Mouse (Mus musculus): Measurements from ENCODE around the gene Cryaa. TPM values are rescaled to one million over a fixed set of nuclear protein-coding genes. Genes with fewer than 3 reads are reported as not detected.
"Not testable (repeated sequence)": the region's sequence is repeated elsewhere in the genome, so short reads cannot be mapped to it uniquely, and the experiment has no call there.

Cryaa gene
- polyA plus RNA-seq, 1 experiment, result not detected

DNA sequence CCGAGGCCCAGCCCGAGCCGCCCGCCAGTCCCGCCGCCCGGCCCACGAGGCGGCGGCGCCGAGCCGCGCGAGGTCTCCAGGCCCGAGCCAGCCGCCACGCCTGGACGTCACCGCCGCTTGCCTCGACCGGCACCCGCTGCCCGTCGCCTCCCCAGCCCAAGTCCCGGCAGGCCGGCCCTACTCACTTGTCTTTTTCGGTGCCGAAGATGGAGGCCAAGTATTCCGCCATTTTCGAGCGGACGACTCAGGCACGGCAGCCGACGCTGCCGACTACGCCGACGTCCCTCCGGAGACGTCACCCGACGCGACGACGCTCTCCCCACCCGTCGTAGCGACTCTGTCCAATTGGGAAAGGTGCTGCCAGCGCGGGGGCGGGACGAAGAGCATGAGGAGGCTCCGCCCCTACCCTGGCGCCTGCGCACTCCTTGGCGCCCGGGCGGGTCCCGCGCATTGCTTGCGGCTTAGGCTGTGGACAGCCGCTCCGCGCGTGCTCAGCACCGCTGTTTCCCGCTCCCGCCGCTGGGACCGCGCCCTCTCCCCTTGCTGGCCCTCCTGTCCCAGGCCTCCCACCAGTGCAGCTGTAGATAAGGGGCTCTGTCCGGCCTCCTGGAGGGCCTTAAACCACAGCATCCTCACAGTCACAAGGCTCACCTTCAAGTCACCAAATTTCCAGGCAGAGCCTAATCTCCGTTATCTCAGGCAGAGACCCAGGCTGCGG is 19.0 kb upstream of the Cryaa start, which contains the start of gene U2af1:
Gene U2af1, minus strand, starts transcription at position 425 of the 718 bp plus-strand sequence.
- DNase-seq (ENCODE audit: low read depth), result peak; percentile 63

DNA sequence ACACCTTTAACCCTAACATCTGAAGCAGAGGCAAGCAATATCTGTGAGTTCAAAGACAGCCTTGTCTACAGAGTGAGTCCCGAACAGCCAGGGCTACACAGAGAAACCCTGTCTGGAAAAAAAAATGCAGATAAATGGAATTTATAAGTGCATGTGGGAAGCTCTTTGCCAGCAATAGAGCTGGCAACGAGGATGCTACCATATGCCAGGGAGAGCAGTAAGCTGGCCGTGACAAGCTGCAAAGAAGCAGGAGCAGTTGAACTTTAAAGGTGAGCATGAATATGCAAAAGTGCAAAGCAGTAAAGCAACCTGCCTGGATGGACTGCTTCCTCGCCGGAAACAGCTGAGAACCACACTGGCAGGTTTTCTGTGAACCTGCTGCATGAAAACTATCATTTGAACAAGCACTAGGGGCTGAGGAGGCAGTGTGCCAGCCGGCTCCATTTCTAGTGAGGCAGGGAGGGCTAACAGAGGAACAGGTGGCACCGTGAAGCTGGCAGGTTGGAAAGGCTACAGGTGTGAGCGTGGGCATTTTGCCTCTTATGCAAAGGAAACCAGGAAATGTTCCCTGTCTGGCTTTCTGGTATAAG is 16.9 kb upstream of the Cryaa start:
- DNase-seq (ENCODE audit: low read depth), result no peak

DNA sequence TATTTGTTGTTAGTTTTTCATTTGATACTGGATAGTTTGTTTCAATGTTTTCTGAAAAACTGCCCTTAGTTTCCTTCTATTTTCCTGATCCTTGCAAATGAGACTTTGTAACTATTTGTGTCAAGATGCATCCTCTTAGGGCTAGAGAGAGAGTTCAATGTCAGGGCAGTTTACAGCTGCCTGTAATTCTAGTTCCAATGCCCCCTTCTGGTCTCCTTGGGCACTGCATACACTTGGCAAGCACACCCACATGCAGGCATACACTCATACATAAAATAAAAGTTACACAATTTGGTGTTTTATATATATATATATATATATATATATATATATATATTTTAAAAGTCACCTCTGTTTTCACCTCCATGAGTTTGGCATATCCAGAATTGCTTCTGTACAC is 14.8 kb upstream of the Cryaa start:
- DNase-seq (ENCODE audit: low read depth), result no peak

DNA sequence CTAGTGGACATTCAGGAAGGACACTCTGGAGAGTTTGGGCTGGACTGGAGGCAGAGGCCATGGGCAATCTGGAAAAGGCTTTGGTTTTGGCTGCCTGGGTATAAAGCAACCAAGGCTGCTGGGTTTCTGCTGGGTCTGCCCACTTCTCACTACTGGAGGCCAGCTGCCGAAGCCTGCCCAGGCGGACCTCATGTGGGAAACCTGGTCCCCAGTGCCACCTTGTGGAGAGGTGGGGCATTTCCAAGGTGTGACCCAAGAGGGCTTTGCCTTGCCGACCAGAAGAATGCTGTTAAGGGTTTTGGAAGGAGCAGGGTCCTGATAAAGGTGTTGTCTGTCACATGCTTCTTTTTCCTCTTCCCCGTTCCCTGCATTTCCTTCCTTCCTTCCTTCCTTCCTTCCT is 12.8 kb upstream of the Cryaa start:
- DNase-seq (ENCODE audit: low read depth), result no peak

DNA sequence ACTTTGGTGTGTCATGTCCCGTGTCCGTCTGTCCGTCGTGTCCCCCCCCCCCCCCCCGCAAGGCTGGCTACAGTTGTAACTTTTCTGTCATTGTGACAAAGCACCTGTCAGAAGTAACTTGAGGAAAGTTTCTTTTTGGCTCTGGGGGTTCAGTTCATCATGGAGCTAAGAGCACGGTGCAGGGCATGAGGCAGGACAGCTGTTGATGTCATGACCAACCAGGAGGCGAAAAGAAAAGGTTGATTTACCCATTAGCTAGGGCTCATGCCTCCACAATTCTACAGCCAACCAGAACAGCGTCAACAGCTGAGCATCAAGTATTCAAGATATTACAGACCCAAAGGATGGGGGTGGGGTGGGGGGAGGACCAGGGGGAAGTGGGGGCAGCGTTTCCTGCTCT is 9.3 kb upstream of the Cryaa start:
- no peak for DNase-seq (ENCODE audit: low read depth)

DNA sequence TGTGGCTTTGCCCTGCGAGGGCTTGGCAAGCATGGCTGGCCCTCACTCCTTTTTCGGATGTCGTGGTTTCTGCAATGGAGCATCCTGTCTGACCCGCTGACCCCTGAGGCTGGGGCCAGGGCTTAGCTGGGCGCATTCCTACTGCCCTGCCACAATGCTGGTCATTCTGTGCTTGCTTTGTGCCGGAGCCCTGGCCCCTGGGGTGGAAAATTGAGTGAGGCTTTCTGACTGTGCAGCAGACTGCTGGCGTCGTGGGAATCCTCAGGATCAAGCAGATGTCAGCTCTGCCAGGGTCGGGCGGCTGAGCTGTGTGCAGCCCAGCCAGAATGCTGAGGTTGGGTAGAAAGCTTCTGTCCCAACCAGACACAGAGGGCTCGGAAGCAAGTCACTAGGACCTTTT is 7.4 kb upstream of the Cryaa start:
- DNase-seq (ENCODE audit: low read depth), result no peak

DNA sequence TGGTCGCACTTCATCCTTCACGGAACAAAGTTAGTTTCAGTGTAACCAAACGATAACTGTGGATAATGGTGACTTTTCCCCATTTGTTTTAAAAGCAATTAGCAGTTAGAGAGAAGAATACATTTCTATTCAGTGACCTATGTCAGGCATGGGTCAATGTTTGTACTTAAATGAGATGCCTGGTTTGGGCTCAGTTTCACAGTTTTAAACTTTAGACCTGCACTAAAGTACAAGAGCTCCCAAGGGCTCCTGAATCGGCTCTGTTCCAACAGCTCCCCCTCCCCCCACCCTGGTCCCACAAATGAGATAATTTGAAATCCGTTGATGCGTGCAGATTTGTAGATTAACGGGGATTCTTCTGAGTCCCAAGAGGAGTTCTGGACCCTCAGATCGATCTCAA is 5.9 kb upstream of the Cryaa start:
- no peak for DNase-seq (ENCODE audit: low read depth)

DNA sequence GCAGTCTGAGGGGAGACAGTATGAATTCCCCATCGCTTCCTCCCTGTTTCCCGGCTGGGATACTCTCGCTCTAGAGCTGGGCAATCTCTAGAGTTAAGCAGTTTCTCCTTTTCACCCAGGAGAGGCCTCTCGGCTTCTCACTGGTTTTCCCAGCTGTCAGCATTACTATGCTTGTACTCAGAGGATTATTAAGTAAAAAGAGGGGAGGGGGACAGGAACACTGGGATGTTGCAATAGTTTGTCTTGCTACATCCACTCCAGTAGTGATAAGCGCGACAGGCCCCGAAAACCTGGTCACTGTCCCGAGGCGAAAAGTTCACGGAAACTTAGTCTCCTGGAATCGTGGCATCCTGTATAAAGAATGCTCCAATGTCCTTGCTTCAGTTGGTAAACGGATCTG is 5.3 kb upstream of the Cryaa start:
- DNase-seq (ENCODE audit: low read depth), result no peak

DNA sequence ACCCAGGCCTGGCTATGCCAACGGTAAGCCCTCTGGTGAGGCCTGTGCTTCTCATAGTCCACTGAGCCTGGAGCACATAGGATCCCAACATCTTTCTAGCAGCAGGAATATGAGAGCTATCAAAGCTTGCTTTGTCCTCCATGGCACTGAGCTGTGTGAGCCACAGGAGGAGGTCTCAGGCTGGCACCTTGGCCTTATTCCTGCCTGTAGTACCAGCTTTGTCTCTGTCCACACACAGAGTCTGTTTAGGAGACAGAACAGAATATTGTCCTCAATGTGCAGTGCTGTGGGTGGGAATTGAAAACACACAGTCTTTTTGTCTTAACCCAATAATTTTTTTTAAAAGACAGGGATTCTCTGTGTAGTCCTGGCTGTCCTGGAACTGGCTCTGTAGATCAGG is 3.2 kb upstream of the Cryaa start:
- DNase-seq (ENCODE audit: low read depth), result no peak

DNA sequence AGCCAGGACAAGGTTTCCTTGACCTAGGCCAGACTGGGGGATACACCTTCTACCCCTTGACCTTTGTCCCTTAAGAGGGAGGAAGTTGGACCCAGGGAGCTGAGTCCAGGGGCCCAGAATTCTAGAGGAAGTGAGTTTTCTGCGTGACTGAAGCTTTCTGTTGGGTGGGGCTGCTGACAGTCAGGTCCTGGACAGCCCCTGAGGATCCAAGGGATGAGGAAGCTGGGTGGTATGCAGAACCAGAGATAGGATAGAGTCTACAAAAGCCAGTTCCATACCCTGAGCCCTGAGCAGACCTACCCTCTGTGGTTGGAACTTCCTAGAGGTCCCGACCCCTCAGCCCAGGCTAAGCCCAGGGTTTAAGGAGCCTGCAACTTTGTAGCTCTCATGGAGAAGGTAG is 2.8 kb downstream of the Cryaa start:
- DNase-seq (ENCODE audit: low read depth), result no peak

DNA sequence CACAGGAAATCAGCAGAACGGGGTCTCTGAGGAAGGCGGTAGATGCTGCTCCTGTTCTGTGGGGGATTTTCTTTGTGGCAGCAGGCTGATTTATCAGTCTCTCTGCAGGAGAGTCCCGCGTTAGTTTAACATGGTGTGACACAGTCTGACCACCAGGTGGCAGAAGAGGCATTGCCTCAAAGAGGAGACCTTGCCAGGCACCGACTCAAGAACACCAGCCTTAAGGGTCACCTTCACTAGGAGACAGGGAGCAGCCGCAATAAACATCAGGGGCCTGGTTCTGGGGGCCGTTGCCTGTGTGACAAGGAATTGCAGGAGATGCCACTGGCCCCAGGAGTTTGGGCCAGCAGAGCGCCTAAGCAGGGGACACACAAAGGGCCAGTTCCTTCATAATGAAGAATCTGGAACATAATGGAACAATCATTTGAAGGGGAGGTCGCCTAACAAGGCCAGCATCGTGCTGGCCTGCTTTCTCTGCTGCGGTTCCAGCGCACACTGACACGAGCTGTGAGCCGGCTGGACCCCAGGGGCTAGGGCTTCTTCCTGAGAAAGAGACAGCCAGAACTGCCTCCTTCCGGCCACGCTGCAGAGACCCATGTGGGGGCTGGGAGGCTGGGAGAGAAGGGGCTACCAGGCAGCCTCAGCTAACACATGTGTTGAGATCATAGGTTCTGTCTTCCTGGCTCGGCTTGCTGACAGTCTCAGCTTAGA is 8.1 kb downstream of the Cryaa start:
- no peak for DNase-seq (ENCODE audit: low read depth)

DNA sequence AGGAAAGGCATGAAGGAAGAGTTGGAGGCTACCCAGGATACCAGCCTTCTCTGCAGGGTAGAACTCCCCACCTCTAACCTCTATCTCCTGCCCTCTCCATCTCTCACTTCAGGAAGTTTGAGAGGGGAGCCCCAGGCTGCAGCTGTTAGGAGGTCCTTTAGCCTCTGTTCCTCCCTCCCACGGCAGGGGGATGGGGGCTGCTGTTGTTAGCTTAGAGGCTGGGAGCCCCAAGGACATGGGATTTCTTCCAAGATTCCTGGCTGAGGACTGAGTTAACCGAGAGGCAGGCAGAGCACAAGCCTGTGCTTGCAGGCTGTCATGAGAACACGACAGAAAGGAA is 8.6 kb downstream of the Cryaa start:
- no peak for DNase-seq (ENCODE audit: low read depth)

DNA sequence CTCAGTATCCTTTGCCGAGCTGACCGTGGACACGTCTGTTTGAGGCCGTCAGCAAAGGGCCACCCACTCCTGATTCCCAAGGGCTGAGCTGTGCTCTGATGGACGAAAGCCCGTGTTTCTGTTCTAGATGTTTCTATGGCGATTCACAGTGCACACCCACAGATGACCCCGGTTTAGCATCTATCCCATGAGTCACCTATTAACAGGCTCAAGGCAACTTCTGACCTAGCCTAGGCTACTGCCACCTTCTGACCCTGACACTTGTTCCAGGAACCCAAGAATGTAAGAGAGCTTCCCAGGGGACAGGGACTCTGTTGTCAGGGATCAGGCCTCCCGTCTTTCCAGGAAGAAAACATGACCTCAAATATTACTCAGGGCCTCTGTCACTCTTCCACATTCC is 10.5 kb downstream of the Cryaa start:
- no peak for DNase-seq (ENCODE audit: low read depth)

DNA sequence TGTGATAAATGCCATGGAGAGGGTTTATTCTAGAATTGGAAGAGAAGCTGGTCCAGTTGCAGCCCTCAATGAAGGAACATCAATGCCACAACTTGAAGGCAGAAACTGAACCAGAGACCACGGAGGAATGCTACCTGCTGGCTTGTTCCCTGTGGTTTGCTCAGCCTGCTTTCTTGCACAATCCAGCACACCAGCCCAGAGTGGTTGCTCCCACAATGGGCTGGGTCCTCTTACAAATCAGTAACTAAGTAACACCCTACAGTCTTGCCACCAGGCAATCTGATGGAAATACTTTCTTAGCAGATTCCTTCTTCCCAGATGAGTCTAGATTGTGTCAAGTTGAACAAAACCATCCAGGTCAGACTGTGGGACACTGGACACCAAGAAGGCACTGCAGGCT is 12.0 kb downstream of the Cryaa start:
- no peak for DNase-seq (ENCODE audit: low read depth)

DNA sequence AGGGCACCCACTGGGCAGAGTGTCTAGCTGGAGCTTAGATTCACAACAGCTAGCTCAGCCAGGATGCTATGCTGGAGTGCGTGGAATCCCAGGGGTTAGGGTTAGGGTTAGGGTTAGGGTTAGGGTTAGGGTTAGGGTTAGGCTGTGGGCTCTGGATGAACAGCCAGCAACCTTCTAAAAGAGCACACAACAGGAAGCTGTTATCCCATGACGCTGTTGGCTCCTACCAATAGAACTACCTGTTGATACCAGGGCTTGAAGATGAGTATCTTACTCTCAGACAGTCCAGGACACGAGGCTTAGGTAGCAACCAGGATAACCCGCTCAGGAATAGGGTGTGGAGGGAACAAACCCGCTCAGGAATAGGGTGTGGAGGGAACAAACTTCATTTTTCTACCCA is 15.3 kb downstream of the Cryaa start:
- DNase-seq (ENCODE audit: low read depth), result no peak

DNA sequence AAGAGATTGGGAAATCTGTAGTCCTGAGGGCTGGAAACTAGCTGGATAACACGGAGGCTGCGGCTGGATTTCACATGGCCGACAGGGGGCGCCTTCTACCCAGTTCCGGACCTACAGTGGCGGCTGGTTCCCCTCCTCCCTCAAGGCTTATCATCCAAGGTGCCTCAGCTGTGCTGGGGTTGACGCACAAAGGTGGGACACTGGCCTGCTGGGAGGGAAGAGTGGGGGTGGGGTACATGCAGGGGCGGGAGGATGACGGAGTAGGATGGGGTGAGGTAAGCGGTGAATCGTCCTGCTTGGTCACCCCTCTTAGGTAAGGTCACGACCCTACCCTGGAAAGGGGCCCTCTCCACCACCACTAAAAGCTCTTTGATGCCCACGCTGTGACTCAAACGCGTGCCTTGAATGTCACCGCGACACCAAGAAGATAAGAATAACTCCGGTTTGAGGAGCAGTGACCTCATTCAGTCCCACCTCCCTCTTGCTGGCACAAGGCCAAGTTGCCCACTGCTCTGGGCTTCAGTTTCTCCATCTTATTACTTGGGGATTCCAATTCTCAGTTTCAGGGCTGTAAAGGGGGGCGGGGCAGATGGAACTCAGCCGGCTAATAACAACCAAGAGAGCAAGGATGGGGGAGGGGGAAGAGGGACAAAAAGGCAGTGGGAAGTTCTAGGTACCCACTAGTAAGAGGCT is 15.9 kb downstream of the Cryaa start:
- no peak for DNase-seq (ENCODE audit: low read depth)

DNA sequence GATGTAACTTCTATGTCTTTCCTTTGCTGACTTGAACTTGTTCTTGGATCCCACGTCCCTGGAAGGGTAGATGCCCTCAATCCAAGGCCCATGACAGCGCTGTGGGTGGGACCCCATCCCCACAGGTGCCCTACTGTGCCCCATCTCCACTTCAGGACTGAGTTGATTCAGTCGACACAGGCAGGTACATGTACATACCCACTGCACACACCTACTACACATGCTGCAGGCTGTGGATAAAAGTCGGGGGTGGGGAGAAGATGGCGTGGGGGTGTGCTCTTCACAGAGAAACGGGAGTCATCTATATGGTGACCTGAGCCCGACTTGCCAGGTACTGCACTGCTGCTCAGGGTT is 16.4 kb downstream of the Cryaa start:
- no peak for DNase-seq (ENCODE audit: low read depth)

DNA sequence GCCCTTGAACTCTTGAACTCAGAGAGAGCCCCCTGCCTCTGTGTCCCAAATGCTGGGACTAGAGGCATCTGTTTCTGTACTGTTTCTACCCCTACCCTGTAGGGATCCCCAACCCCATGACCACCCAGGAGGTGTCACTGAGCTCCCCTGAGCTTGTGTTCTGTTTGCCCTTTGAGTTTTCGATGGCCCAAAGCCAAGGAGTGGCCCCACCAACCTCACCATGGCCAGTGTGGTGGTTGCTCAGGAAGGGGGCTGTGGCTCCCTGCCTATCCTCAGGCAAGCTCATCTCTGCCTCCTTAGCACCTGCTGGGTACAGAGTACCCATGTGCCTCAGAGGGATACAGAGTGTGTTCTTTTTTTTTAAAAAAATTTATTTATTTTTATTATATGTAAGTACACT is 17.3 kb downstream of the Cryaa start:
- DNase-seq (ENCODE audit: low read depth), result no peak

DNA sequence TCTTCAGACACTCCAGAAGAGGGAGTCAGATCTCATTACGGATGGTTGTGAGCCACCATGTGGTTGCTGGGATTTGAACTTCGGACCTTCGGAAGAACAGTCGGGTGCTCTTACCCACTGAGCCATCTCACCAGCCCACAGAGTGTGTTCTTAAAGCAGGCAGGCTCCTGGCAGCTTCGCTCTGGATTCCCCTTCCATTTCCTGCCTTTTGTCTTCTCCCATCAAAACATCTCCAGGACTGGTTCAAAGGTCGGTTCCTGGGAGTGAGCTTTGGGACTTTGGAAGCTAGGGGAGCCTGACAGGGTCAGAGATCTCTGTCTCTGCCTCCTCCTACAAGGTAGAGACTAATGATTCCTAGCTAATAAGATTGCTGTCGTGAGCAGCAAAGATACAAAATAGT is 17.7 kb downstream of the Cryaa start:
- DNase-seq (ENCODE audit: low read depth), result not testable (repeated sequence)

DNA sequence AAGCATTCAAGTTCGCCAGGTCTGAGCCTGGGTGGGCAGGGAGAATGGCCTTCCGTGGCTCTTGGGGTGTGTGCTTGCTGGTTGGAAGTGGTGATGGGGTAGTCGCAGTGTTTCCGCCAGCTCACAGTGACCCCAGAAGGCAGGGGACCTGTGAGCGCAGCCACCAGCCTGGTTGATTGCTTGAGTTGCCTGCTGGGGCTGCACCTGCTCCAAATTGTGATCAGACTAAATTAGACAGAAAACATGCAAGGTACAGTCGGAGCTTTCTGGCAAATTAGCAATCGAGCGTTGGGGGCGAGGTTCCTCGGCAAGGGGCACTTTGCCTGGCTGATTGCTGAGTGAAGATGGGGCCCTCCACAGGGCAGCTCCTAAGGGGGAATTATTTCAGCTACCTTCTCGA is 20.7 kb downstream of the Cryaa start:
- no peak for DNase-seq (ENCODE audit: low read depth)

DNA sequence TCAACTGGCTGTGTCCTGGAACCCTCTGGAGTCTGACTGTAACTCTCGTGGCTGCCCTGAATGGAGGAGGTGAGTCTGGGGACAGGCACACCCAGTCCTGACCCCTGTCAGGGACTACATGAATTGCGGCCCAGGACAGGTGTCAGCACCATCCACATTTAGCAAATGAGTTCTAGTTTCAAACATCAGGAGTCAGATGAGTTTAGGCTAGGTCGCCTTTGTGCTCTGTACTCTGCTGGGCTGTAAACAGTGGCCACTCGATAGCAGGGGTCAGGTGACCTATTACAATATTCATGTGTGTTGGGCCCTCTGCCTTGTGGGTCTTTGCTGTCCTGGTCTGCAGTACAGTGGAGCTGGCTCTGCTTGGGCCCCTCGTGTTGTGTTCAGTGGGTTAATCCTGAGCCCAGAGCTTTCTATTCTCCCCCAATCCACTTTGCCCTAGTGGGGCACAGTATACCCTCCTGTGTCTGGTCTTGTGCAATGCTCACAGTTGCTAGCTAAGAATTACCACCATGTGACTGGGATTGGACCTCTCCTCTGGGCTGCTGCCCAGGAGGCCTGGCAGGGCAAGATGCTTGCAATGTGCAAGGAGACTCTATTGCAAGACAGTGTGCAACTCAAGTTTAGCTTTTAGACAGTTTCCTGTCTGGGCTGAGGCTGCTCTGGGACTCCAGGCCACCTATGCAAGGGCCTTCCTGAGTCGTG is 25.8 kb downstream of the Cryaa start:
- no peak for DNase-seq (ENCODE audit: low read depth)

All from gonadal fat pad, adult 2 months (tissue).